Mouse (Mus musculus): Measurements from ENCODE around the gene Ric3.

DNA sequence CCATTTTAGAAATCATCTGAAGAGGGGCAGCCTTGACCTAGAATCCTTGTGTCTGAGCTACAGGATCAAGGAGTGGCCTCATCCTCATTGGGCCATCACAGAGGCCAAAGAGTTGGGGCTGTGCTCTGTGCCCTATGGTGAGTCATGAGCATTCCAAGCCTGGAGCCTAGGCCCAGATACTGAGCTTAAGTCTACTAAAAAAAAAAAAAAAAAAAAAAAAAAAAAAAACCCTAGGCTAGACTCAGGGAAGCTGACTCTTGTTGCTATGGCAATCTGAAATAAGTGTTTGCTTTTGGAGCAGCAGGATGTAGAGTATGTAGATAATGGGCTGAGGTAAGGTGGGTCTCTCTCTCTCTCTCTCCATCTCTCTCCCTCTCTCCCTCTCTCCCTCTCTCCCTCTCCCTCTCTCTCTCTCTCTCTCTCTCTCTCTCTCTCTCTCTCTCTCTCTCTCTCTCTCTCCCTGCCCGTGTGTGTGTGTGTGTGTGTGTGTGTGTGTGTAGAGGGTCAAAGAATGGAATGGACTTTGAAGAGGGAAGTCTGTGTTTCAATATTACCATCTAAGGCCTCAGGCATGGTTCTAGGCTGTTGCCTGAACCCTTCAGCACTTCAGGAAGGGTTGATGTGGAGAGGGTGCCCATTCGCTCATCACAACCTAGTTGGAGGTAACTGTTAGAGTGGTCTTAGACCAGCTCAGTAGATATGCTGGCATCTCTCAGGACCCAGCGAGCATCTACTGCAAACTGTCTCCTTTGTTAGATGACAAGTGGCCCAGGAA is 97.0 kb downstream of the Ric3 start:
- no peak for TF ChIP-seq POLR2A (IDR thresholded peaks at IDR 0.05; ENCODE audit: borderline replicate concordance, control insufficient read depth, low read depth, low read length)
- TF ChIP-seq CTCF (IDR thresholded peaks at IDR 0.05; ENCODE audit: control insufficient read depth, insufficient read depth, low read length): no peak
